Mouse (Mus musculus) erythroid progenitor cell, adult 5-6 weeks (primary cell): ENCODE data around the gene Gm5108. TPM values are rescaled to one million over a fixed set of nuclear protein-coding genes. Genes with fewer than 3 reads are reported as not detected.

ENCODE experiments used
- ATAC-seq: replicated peaks from 2 replicates; pipeline ENCODE4 v1.8.0; 2016; ENCODE audit warnings: moderate number of reproducible peaks, mild to moderate bottlenecking, moderate TSS enrichment, inconsistent platforms; ENCODE audit not compliant: poor library complexity, low FRiP score, severe bottlenecking
- total RNA-seq, 2 experiments: library from RNA; stranded (forward) in 1 of 2; stranded (reverse) in 1 of 2; fragments of 150-400 nt in 1 of 2; fragments of 186-747, 209-891 nt in 1 of 2; gene quantifications; 2 replicates each; pipeline versions ENCODE4 v1.2.3 to v1.2.4; 2015 to 2017; ENCODE audit warnings: low replicate concordance in 2 of 2

Gene Gm5108
- total RNA-seq, 2 experiments from 2014 or later = not detected

DNA sequence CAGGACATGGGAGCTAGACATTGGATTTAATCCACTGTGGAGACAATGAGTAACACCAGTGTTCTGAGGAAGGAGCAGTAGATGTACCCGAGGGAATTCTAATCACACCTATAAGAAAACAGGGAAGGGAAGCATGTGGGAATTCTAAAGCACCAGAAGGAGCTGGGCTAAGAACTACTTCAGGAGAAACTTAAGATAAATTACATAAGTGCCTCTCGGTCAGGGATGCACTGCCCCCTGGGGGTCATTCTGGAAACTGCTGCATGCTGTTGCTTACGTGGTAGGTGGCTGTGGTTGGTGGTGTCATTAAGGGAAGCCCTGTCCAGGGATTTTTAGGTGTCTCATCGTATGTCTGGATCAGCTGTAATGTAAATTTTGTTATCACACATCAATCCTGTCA, 71.1 kb downstream of the Gm5108 start:
- no peak for ATAC-seq

- no peak for ATAC-seq
These were observed 79.4 kb downstream of the Gm5108 start for GRCm38 (mm10) chr5:68020870-68021269.

Other genes starting within 250 kb of the Gm5108 start
- gene Atp8a1, start 94.2 kb upstream of the Gm5108 start, total RNA-seq (2015; ENCODE audit: low replicate concordance) = 221 and 244 TPM in 2 replicates
- 297 and 307 TPM in 2 replicates for gene Atp8a1, start 94.2 kb upstream of the Gm5108 start, total RNA-seq (2017; ENCODE audit: low replicate concordance)
- gene Gm21905, start 4.8 kb downstream of the Gm5108 start, total RNA-seq (2015; ENCODE audit: low replicate concordance) = not detected in 2 replicates
- gene Gm21905, start 4.8 kb downstream of the Gm5108 start, total RNA-seq (2017; ENCODE audit: low replicate concordance) = not detected in 2 replicates
- not detected in 2 replicates for gene Grxcr1, start 90.2 kb downstream of the Gm5108 start, total RNA-seq (2015; ENCODE audit: low replicate concordance)
- gene Grxcr1, start 90.2 kb downstream of the Gm5108 start, total RNA-seq (2017; ENCODE audit: low replicate concordance) = not detected in 2 replicates